Mouse (Mus musculus) MEL (cell line): ENCODE results near the gene Ndrg4. TPM values are rescaled to one million over a fixed set of nuclear protein-coding genes. Genes with fewer than 3 reads are reported as not detected.

ENCODE experiments used
- DNase-seq: peaks from one replicate; pipeline ENCODE4 v3.0.0; 2011; ENCODE audit warnings: low read depth, low spot score
- H3K27ac ChIP-seq: 2 replicates; pipeline ENCODE4 v1.5.1; 2012; ENCODE audit warnings: low read depth, mild to moderate bottlenecking, control low read depth, low read length, moderate library complexity; ENCODE audit not compliant: control insufficient read depth
- H3K27me3 ChIP-seq, 2 experiments: fragments of 150-350 bp in 1 of 2; sonication (generic) in 1 of 2; 2 replicates each; pipeline ENCODE4 v1.6.1; 2012; ENCODE audit warnings: low read length in 2 of 2, mild to moderate bottlenecking in 2 of 2, improper control_type of control experiment in 1 of 2, moderate library complexity in 1 of 2; ENCODE audit not compliant: insufficient read depth in 2 of 2, control insufficient read depth in 1 of 2
- H3K36me3 ChIP-seq, 2 experiments: 2 replicates each; pipeline ENCODE4 v1.6.1; 2012 to 2014; ENCODE audit warnings: low read length in 2 of 2, improper control_type of control experiment in 1 of 2, inconsistent platforms in 1 of 2, mild to moderate bottlenecking in 1 of 2; ENCODE audit not compliant: insufficient read depth in 2 of 2, control insufficient read depth in 1 of 2
- H3K4me1 ChIP-seq, 2 experiments: fragments of 150-350 bp in 1 of 2; sonication (generic) in 1 of 2; 2 replicates each; pipeline ENCODE4 v1.6.1; 2012; ENCODE audit warnings: low read length in 2 of 2, improper control_type of control experiment in 1 of 2, mild to moderate bottlenecking in 1 of 2; ENCODE audit not compliant: insufficient read depth in 2 of 2, control insufficient read depth in 1 of 2
- H3K4me3 ChIP-seq, 2 experiments: fragments of 150-350 bp in 1 of 2; sonication (generic) in 1 of 2; 2 replicates each; pipeline ENCODE4 v1.5.1; 2012; ENCODE audit warnings: low read depth in 2 of 2, low read length in 2 of 2, mild to moderate bottlenecking in 2 of 2, moderate library complexity in 2 of 2, control low read depth in 1 of 2, improper control_type of control experiment in 1 of 2; ENCODE audit not compliant: control insufficient read depth in 1 of 2, insufficient read depth in 1 of 2
- H3K79me2 ChIP-seq: 2 replicates; pipeline ENCODE4 v1.6.1; 2012; ENCODE audit warnings: mild to moderate bottlenecking, low read length, moderate library complexity; ENCODE audit not compliant: control insufficient read depth, poor library complexity, insufficient read depth
- H3K9ac ChIP-seq: 2 replicates; pipeline ENCODE4 v1.6.1; 2012; ENCODE audit warnings: low read depth, mild to moderate bottlenecking, control low read depth, low read length, moderate library complexity; ENCODE audit not compliant: control insufficient read depth, poor library complexity, severe bottlenecking
- H3K9me3 ChIP-seq: fragments of 150-350 bp; sonication (generic); replicated peaks from 2 replicates; pipeline ENCODE4 v1.6.1; 2012; ENCODE audit warnings: mild to moderate bottlenecking, low read length, improper control_type of control experiment, moderate library complexity; ENCODE audit not compliant: insufficient read depth
- BHLHE40 ChIP-seq: IDR thresholded peaks from 2 replicates; pipeline ENCODE4 v1.6.1; 2012; ENCODE audit warnings: low read depth, mild to moderate bottlenecking, inconsistent platforms, low read length, improper control_type of control experiment, borderline replicate concordance
- CHD1 ChIP-seq: IDR thresholded peaks from 2 replicates; pipeline ENCODE4 v1.6.1; 2012; ENCODE audit warnings: low read depth, mild to moderate bottlenecking, inconsistent platforms, low read length, improper control_type of control experiment
- ELF1 ChIP-seq: IDR thresholded peaks from 2 replicates; pipeline ENCODE4 v1.6.1; 2014; ENCODE audit warnings: low read depth, mild to moderate bottlenecking, inconsistent platforms, low read length, improper control_type of control experiment, moderate library complexity
- EP300 ChIP-seq, 2 experiments: IDR thresholded peaks; 2 replicates each; pipeline ENCODE4 v1.6.1; 2011; ENCODE audit warnings: improper control_type of control experiment in 2 of 2, low read length in 2 of 2, low read depth in 1 of 2, mild to moderate bottlenecking in 1 of 2
- ETS1 ChIP-seq: IDR thresholded peaks from 2 replicates; pipeline ENCODE4 v1.6.1; 2012; ENCODE audit warnings: low read depth, mild to moderate bottlenecking, inconsistent platforms, low read length, improper control_type of control experiment, moderate library complexity
- GABPA ChIP-seq: IDR thresholded peaks from 2 replicates; pipeline ENCODE4 v1.6.1; 2012; ENCODE audit warnings: low read depth, mild to moderate bottlenecking, inconsistent platforms, low read length, improper control_type of control experiment, moderate library complexity
- HCFC1 ChIP-seq: IDR thresholded peaks from 2 replicates; pipeline ENCODE4 v1.6.1; 2012; ENCODE audit warnings: low read depth, mild to moderate bottlenecking, inconsistent platforms, low read length, improper control_type of control experiment, moderate library complexity
- JUND ChIP-seq: IDR thresholded peaks from 2 replicates; pipeline ENCODE4 v1.6.1; 2011; ENCODE audit warnings: low read depth, mild to moderate bottlenecking, improper control_type of control experiment, low read length
- KAT2A ChIP-seq: conservative IDR thresholded peaks from 2 replicates; pipeline ENCODE4 v1.6.1; 2012; ENCODE audit warnings: low read depth, low read length, improper control_type of control experiment, inconsistent platforms
- MAZ ChIP-seq: IDR thresholded peaks from 2 replicates; pipeline ENCODE4 v1.6.1; 2012; ENCODE audit warnings: low read depth, mild to moderate bottlenecking, inconsistent platforms, low read length, improper control_type of control experiment
- MEF2A ChIP-seq: IDR thresholded peaks from 2 replicates; pipeline ENCODE4 v1.6.1; 2014; ENCODE audit warnings: low read depth, mild to moderate bottlenecking, inconsistent platforms, low read length, improper control_type of control experiment; ENCODE audit not compliant: poor library complexity, insufficient replicate concordance, severe bottlenecking; ENCODE audit errors: extremely low read depth
- MXI1 ChIP-seq: IDR thresholded peaks from 2 replicates; pipeline ENCODE4 v1.6.1; 2011; ENCODE audit warnings: mild to moderate bottlenecking, low read depth, low read length, improper control_type of control experiment
- MYC ChIP-seq: IDR thresholded peaks from 2 replicates; pipeline ENCODE4 v1.6.1; 2011; ENCODE audit warnings: low read depth, mild to moderate bottlenecking, low read length, improper control_type of control experiment, moderate library complexity
- NELFE ChIP-seq: IDR thresholded peaks from 2 replicates; pipeline ENCODE4 v1.6.1; 2011; ENCODE audit warnings: low read depth, low read length, improper control_type of control experiment
- NRF1 ChIP-seq: IDR thresholded peaks from 2 replicates; pipeline ENCODE4 v1.6.1; 2014; ENCODE audit warnings: low read depth, mild to moderate bottlenecking, inconsistent platforms, low read length, improper control_type of control experiment, moderate library complexity; ENCODE audit not compliant: poor library complexity, insufficient read depth, severe bottlenecking
- POLR2A ChIP-seq, 2 experiments: IDR thresholded peaks; 2 replicates each; pipeline ENCODE4 v1.6.1; 2011 to 2012; ENCODE audit warnings: low read length in 2 of 2, mild to moderate bottlenecking in 2 of 2, control low read depth in 1 of 2, improper control_type of control experiment in 1 of 2, low read depth in 1 of 2, moderate library complexity in 1 of 2; ENCODE audit not compliant: control insufficient read depth in 1 of 2, insufficient read depth in 1 of 2, poor library complexity in 1 of 2
- RAD21 ChIP-seq: IDR thresholded peaks from 2 replicates; pipeline ENCODE4 v1.6.1; 2011; ENCODE audit warnings: mild to moderate bottlenecking, low read depth, low read length, improper control_type of control experiment
- RCOR1 ChIP-seq: IDR thresholded peaks from 2 replicates; pipeline ENCODE4 v1.6.1; 2012; ENCODE audit warnings: low read depth, mild to moderate bottlenecking, inconsistent platforms, low read length, improper control_type of control experiment
- SMC3 ChIP-seq: IDR thresholded peaks from 2 replicates; pipeline ENCODE4 v1.6.1; 2011; ENCODE audit warnings: low read depth, low read length, improper control_type of control experiment
- TAL1 ChIP-seq: IDR thresholded peaks from 2 replicates; pipeline ENCODE4 v1.6.1; 2012; ENCODE audit warnings: mild to moderate bottlenecking, inconsistent platforms, low read length, moderate library complexity, mixed read lengths
- ZMIZ1 ChIP-seq: IDR thresholded peaks from 2 replicates; pipeline ENCODE4 v1.6.1; 2012; ENCODE audit warnings: low read depth, mild to moderate bottlenecking, inconsistent platforms, low read length, improper control_type of control experiment, moderate library complexity
- polyA plus RNA-seq, 2 experiments: library from polyadenylated mRNA; stranded (reverse) in 1 of 2; unstranded in 1 of 2; fragments of >175 nt in 1 of 2; fragments of >200 nt in 1 of 2; gene quantifications; 2 replicates each; pipeline versions ENCODE4 v1.2.1 to v1.2.4; 2012; ENCODE audit warnings: low replicate concordance in 2 of 2, low read depth in 1 of 2; ENCODE audit not compliant: insufficient read length in 2 of 2, insufficient read depth in 1 of 2, missing spikeins in 1 of 2
- total RNA-seq: library from RNA; depleted of rRNA; stranded (reverse); fragments of 300-350 nt; gene quantifications from 2 replicates; pipeline ENCODE4 v1.2.3, GENCODE M21; 2012

The Ndrg4 gene
- total and polyA plus RNA-seq, 3 experiments = 0.15 to 0.28 TPM; not detected in 1

GRCm38 (mm10) chr8:95690929-95691541, 14.3 kb downstream of the Ndrg4 start:
- H3K27ac ChIP-seq = no peak overlapping the region
- no peak overlapping the region for H3K9ac ChIP-seq
- no peaks in the 10 kb centered on the region for H3K4me1 ChIP-seq
- no peaks in the 10 kb centered on the region for H3K36me3 ChIP-seq
- no peak for TF ChIP-seq KAT2A
- TF ChIP-seq NRF1 = no peak
- TF ChIP-seq RAD21 = no peak
- TF ChIP-seq MAZ = no peak
- TF ChIP-seq CHD1 = no peak
- TF ChIP-seq JUND = no peak
- no peak for TF ChIP-seq HCFC1
- TF ChIP-seq RCOR1 = no peak
- TF ChIP-seq GABPA = no peak
- no peak for TF ChIP-seq MXI1
- no peak for TF ChIP-seq ELF1
- H3K27me3 ChIP-seq = peaks cover 11 to 18% of the 10 kb centered on the region in 2 experiments
- H3K4me3 ChIP-seq = no peak overlapping the region
- no peaks in the 10 kb centered on the region for H3K79me2 ChIP-seq
- DNase-seq = no peak
- no peaks in the 10 kb centered on the region for H3K9me3 ChIP-seq

DNA sequence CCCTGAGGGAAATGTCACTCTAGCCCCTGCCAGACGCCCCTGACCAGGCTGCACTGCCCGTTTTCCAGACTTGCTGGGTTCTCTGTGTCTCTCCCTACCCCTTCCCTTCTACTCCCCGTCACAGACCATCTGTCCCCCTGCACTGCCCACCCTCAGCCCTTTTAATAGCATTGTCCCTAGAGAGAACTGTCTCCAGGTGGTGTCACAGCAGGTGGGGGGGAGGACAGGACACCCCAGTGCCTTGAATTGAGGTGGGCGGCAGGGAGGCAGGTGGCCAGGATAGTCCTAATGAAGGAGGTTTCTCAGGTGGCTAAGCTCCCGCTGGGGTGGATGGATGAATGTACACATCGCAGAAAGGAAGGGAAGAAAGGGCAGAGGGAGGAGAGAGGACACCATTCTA, 17.9 kb downstream of the Ndrg4 start:
- no peaks in the 10 kb centered on the region for H3K9me3 ChIP-seq
- no peaks in the 10 kb centered on the region for H3K4me1 ChIP-seq
- no peaks in the 10 kb centered on the region for H3K36me3 ChIP-seq
- H3K27ac ChIP-seq = no peak overlapping the region
- no peak overlapping the region for H3K9ac ChIP-seq
- TF ChIP-seq NRF1 (no peak), SMC3 (no peak), MEF2A (no peak), ETS1 (no peak), EP300 (IDR thresholded peaks at IDR 0.05; ENCODE audit: low read depth in 1 of 2, low read length in 2 of 2) (no peak), MYC (no peak), ZMIZ1 (no peak), KAT2A (no peak), TAL1 (no peak), POLR2A (IDR thresholded peaks at IDR 0.05; ENCODE audit: control insufficient read depth in 1 of 2, insufficient read depth in 1 of 2, low read depth in 1 of 2, low read length in 2 of 2, poor library complexity in 1 of 2) (no peak), HCFC1 (no peak), NELFE (no peak), ELF1 (no peak), BHLHE40 (no peak)
- TF ChIP-seq, all 39 proteins: peak for 0
- Histone ChIP-seq H3K79me2 (no peaks in the 10 kb centered on the region), H3K4me3 (no peak overlapping the region), H3K27me3 (peaks cover 5 to 6% of the 10 kb centered on the region in 2 experiments)
- DNase-seq = no peak
